Mouse (Mus musculus): ENCODE results near the gene Prim2.

GRCm38 (mm10) chr1:33502298-33502697 lies 167.3 kb downstream of the Prim2 start:
- no peak for TF ChIP-seq CTCF (IDR thresholded peaks at IDR 0.05; ENCODE audit: control insufficient read depth, insufficient read depth, insufficient read length)
- no peak for TF ChIP-seq MYOD1 (IDR thresholded peaks at IDR 0.05; ENCODE audit: control insufficient read depth, insufficient read length, low read depth)
- no peak for TF ChIP-seq MYOG (IDR thresholded peaks at IDR 0.05; ENCODE audit: control insufficient read depth, extremely low read depth, insufficient read length)

All from C2C12 (cell line).